Mouse (Mus musculus): ENCODE results near the gene Ube3b. TPM values are rescaled to one million over a fixed set of nuclear protein-coding genes. Genes with fewer than 3 reads are reported as not detected.

The Ube3b gene
- total RNA-seq, 2 experiments from 2014 or later = 68.1 to 70.7 TPM

DNA sequence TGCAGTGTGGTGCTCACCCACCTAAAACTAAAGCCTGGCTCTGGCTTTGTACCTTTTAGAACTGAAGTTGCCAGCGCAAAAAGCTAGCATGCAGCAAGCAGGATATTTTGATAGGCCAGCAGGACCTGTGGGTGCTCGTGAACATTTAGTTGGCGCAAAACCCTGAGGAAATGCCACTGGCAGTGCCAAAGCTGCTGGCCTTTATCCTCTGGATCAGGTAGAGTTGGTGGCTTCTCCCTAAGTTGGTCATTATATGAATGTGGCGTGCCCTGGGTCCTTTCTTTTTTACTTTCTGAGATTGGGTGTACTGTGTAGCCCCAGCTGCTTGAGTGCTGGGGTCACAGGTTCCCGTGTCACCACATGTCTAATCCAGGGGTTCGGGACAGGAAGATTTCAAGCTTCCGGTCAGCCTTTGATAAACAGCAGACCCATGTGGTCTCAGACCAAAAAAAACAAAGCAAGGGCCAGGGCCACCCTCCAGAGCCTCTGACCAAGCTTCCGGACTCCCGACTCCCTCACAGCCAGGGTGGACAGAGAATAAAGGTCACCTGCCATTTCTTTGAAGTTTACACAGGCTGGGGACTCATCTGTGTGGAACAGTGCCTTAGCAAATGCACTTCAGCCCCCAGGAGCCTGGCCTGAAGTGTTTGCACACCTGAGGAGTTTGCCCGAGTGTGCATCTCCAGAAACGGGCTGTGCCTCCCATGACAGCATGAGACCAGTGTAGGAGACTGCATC, 41.3 kb downstream of the Ube3b start:
- intact Hi-C loops (cut with DNase I) = no loop called here
- DNase-seq = no peak

DNA sequence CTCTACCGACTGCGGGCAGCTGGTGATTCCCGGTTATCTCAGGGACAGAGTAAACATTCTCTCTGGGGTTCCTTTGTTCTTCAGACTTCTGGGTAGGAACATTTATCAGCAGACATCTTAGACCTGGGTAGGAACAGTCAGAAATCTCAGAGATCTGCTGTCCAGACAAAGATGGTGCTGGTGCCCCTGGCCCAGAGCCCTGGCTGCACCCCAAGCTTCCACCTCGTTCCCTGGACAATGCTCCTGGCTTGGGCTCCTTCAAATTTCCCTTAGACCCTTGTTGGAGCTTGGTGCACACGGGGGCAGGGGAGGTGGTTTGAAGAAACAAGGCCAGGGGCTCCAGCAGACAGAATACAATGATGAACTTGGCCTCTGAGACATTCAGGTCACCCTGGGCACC, 42.2 kb downstream of the Ube3b start:
- DNase-seq = no peak
- intact Hi-C loops (cut with DNase I) = no loop called here

DNA sequence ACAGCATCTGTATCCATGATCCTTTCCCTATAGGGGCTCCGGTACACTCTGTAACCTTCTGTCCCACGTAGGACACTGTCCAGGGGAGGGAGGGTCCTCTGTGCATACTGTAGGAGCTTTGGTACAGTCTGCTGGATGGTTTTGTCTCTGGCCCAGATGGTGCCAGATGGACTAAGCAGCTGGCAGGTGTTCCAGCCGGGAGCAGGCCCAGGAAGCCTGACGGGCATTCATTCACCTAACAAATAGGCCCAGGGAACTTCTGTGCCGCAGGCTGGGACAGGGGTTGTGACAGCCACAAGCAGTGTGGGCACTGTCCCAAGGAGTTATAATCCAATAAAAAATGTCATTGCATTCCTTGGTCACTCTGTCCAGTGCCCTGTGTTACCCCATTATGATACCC, 43.6 kb downstream of the Ube3b start:
- intact Hi-C loops (cut with DNase I) = no loop called here
- no peak for DNase-seq

DNA sequence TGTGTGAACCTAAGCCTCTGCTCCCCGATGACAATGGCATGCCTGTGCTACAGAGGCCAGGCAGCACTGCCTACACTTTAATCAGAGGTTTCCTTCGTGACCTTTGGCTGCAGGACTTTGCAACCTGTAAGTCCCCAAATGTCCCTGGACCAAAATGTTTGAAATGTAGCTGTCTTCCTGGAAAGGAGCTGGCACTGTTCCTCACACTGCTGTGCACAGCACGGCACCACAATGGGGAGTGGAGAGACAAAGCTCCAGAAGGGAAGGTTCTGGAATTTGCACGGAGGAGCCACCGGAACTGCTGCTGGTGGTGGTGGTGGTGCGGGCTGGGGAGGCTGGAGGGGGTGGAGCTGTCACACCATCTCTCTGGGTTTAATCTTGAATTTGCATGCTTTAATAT, 46.3 kb downstream of the Ube3b start:
- DNase-seq = no peak
- intact Hi-C loops (cut with DNase I) = no loop called here

DNA sequence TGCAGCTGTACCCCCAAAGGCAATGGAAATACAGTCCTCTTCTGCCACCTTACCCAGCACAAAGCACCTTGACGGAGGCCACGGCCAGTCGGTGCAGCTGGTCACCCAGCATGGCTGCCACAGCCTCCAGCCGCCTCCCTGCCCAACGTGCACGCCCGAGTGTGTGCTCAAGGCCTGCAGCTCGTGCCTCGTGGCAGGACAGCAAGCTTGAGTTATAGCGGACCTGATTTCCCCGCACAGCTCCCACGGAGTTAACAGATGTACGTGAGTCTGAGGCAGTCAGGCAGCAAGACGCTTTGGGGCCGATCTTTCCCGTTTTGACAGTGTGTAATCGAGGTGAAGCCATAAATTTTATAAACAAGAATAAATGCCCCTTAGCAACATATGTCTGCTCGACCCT, 48.2 kb downstream of the Ube3b start:
- DNase-seq = no peak
- intact Hi-C loops (cut with DNase I) = no loop called here

DNA sequence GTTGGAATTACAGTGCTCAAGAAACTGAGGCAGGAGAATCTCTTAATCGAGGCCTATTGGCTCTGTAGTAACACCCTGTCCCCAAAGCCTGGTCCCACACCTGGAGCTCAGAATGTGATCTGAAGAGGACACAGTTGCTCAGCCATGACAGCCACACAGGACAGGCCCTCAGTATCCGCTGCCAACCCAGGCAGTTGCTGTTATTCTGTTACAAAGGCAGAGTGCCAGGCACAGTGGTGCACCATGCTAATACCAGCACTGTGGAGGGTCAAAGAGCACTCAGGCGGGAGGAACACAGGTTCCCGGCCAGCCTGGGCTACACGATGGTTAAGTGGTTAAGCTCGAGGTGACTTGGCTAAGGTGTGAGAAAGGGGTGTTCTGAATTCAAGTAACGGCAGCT, 49.4 kb downstream of the Ube3b start:
- DNase-seq = no peak
- intact Hi-C loops (cut with DNase I) = no loop called here

DNA sequence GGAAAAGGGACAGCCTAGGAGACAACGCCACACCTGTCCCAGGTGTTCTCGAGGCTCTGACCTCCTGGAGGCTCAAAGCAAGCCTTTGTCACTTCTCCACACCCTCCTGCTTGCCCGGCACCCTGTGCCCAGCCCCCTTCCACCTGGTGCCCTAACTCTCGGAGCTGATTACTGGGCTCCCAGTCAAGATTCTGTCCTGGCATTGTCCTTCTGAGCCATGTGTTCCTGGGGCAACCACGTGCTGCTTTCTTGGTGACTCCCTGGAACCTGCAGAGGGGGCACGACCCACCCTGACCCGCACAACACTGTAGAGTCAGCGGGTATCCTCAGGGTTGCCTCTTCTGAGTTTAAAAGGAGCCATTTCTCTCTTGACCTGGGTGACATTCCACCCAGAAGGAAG, 54.0 kb downstream of the Ube3b start:
- DNase-seq = no peak
- intact Hi-C loops (cut with DNase I) = no loop called here

DNA sequence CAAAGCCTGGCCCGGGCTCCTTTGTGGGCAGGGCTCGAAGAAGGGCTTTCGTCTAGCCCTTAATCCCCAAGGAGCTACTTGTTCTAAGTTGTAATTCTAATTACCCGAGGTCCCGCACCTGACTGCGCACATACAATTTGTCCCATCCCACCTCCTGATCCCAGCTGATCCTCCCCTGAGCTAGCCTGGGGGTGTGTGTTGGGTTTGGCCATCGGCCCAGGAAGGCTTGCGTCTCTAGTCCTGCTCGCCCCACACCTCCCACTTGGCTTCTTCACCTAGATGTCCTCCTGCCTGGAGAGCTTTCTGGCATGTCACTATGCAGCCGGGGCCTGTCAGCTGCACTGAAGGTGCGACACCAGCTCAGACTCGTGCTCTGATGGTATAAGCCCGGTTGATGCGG, 55.2 kb downstream of the Ube3b start:
- intact Hi-C loops (cut with DNase I) = no loop called here
- no peak for DNase-seq

DNA sequence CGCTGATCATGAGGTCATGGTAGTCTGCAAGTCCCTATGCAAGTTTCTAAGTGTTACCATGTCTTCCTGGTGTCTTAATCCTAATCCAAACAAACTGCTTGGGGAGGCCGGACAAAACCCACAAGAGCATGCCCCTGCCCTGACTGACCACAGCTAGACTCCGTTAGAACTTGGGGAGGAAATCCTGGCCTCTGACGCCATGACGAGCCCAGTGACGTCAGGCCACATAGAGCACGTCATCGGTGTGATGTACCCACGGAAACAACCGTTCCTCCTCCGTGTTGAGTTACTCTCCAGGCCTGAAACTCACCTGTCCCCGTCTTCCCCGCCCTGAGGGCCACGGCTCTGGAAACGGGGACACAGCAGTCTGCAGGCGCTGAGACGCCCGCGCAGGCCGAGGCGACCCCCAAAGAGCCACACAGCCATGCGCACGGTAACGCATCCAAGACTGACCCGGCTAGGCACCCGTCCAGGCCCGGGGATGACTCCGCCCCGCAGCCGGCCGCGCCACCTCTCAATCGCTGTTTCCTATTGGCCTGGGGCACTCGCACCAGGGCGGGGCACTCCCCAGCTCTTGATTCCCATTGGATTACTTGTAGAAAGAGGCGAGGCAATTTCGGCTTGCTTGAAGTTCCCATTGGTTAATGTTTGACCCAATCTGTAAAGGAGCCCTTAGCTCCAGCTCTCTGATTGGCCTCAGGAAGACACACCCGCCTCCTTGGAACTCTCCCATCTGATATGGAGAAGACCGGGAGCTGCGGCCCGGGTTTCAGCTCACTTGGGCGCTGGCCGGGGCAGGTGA, 63.4 kb downstream of the Ube3b start, which contains the start of the genes Mmab and Mvk:
Gene Mmab (minus strand): TSS at position 495 of the 802 bp plus-strand sequence.
Gene Mvk (plus strand): TSS at position 704 of the 802 bp plus-strand sequence.
- intact Hi-C loops (cut with DNase I) = no loop called here
- DNase-seq = peak; percentile 98 to 99

DNA sequence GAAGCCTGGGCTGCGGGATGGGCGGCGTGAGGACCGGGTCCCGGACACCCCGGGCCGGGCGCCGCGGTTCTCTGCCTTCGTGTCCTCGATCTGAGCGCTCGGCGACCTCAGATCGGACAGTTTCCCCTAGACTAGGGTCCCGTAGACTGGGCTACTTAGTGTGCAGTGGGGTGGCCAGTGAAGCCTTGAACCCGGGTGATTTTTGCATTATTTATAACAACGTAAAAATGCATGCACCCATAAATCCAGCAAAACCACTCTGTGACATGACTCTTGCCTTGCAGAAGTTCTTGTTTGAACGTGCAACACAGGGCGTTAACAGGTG, 63.9 kb downstream of the Ube3b start:
- DNase-seq = no peak
- intact Hi-C loops (cut with DNase I) = no loop called here

DNA sequence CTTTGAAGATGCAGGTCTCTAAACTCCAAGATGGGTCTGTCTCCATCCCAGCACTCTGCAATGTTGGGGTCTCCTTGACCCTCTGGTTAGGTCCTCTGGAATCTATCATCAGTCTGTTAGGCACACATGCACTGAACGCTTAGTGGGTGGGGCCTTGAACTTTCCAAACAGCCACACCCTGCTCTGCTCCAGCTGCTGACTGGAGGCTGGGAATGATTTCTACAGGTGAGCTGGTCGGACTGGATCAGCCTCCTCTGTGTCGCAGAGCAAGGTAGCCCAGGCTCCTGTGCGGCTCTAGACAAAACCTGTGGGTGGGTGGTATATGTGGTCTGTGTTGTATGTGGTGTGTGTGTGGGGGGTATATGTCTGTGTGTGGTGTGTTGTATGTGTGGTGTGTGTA, 68.6 kb downstream of the Ube3b start:
- intact Hi-C loops (cut with DNase I) = no loop called here
- no peak for DNase-seq

DNA sequence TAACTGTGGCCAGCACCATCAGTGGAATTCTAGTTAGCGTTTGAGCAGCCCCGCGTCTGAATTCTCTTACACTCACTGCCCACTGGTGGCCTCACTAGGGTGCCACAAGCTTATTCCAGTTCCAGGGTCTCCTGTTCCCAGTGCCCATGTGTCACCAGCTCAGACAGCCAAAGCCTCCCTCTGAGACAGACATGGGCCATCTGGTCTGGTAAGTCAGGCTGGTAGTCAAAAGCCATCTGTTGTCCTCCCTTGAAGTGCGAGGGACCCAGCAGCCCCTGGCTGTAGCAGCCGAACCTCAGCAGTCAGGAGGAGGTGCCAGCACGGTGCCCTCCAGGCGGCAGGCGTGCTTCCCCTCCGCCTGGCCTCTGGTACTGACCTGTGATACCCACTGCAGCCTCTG, 75.9 kb downstream of the Ube3b start:
- intact Hi-C loops (cut with DNase I) = no loop called here
- no peak for DNase-seq

DNA sequence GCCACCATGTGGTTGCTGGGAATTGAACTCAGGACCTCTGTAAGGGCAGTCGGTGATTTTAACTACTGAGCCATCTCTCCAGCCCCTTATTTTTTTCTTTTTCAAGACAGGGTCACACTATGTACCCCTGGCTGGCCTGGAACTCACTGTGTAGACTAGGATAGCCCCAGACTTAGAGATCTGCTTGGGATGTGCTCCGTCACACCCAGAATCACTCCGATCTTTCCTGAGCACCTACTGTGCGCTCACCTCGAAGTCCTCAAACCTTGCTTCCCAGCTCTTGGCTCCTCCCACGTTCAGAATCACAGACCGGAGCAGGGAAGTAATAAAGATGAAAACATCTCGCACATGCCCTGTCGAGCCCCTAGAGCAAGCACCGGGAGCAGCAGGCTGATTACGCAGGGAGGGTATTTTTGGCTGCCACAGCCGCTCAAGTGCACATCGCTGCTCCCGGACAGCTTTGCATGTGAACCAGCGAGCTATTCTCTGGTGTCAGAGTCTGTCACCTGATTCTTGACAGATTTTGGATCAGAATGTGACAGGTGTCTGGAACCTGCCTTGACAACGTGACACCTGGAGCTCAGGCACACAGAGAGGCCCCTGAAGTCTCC, 76.7 kb downstream of the Ube3b start:
- DNase-seq = peak; percentile 38 to 42
- intact Hi-C loops (cut with DNase I) = no loop called here

DNA sequence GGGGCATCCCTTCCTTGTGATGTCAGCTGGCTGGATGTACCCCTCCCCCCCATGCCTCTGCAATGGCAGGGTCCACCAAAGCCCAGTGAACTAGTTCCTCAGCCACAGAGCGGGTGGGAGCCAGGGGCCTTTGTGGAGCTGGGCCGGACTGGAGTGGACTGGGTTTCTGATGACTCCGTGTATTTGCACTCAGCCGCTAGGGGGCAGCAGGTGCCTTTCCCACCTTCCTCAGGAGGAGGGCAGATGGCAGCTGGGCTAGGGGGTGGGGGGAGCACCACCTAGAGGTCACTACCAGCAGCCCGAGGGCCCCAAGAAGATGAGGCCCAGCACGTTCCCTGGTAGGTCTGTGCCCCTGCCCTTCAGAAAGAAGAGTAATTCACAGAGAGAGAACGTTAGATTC, 80.8 kb downstream of the Ube3b start:
- intact Hi-C loops (cut with DNase I) = loop anchor here (1.0 kb wide), 2 partner anchors 106 to 158 kb away; no protein-coding TSS in a partner anchor
- DNase-seq = peak; percentile 86 to 92

DNA sequence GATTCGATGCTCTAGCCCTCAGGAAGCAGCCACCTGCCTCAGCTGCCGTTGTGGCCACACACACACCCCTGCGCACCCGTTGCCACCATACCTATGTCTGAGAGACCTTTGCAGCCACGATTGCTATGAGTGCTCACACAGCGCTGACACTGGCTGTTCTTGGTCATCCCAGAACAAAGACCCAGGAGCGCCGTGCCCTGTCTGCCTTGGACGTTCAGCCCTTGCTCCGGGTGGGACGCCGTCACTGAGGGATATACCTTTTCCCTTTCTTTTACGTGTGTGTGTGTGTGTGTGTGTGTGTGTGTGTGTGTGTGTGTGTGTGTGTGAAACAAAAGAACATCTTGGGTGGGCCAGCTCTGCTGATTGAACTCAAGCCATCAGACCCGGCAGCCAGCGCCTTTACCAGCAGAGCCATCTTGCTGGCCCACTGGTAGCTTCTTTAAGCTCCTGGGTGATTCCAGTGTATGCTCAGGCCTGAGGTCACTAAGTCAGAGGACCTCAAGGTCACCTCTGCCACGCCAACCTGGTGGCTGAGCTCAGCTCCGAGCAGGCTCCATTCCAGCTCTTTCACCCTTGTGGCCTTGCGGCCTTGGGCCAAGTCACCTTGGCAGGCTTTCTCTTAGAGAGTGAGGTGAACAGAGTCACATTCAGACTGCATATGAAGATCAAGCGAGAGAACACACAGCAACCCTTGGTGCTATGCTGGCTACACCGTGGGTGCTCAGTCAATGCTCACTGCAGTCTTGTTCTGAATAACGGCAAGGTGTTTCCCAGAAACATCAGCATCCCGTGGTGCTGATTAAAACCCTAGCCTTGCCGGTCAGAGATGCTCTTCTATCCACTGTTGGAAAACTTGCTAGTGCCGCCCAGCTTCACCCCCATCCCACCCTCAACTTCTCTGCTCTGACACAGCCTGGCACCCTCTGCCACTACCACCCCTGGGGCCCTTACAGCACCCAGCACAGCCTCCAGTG, 81.9 kb downstream of the Ube3b start:
- DNase-seq = peak; percentile 79 to 85
- intact Hi-C loops (cut with DNase I) = no loop called here

DNA sequence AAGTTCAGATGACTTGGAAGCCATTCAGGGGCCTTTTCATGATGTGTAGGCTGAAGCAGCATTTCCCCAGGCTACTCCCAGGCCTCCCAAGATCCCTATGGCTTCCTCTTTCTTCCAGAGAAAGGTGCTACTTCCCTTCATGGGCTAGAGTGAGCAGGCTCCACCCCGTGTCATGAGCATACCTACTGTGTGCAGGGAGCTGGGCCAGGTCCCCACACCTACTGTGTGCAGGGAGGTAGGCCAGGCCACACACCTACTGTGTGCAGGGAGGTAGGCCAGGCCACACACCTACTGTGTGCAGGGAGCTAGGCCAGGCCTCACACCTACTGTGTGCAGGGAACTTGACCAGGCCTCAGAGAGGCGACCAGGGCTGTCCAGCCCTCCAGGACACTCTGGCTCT, 84.2 kb downstream of the Ube3b start:
- intact Hi-C loops (cut with DNase I) = no loop called here
- no peak for DNase-seq

DNA sequence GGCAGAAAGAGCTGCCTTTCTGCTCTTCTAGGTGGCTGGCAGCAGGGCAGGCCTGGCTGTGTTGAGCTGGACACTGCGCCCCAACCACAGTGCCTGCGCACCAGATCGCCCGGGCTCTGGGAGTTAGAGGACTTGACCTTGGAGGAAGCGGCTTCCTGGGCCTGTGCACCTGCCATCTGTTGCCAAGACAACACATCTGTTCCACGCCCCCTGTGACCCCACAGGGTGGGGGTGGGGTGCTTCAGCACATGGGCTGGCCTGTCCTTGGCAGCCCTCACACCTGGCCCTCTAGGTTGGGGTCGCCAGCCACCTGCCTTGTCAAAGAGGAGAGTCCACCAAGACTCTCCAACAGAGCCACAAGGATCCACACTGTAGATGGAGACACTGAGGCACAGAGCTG, 85.2 kb downstream of the Ube3b start:
- intact Hi-C loops (cut with DNase I) = no loop called here

DNA sequence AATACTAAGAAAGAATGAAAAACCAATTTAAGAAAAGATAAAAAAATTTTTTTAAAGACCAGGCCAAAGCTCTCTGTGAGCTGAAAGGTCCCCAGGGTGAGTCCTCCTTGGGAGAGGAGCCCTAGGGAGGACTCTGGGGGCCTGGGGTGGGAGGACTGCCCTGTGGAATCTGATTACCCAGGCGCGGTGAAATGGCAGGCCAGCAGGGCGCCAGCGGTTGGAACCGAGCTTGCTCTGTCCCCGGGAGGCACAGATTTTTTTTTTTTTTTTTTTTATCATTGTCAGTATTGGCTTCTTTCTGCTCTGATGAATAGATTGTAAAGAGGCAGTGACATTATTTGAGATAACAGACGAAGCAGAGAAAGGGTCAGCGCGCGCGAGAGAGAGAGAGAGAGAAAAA, 86.6 kb downstream of the Ube3b start:
- intact Hi-C loops (cut with DNase I) = no loop called here

More for the DNA sequence above, 85.2 kb downstream of the Ube3b start:
- no peak for DNase-seq

DNA sequence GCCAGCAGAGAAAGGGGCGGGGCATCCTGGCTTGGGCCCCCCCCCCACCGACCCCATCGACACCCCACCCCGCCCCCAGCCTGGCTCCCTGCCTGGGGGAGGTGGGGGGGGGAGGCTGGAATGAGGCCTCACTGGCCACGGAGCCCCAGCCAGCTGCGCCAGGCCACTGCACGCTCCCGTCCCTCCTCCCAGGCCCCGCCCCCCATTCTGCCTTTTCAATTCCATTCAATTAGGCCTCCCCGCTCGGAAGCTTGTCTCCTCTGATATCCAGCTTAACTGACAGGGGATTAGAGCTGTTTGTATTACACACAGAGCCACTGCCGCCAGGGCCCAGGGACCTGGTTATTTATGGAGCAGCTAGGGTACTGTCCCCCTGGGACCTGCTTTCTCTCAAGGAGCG, 87.0 kb downstream of the Ube3b start:
- DNase-seq = peak; percentile 76 to 78
- intact Hi-C loops (cut with DNase I) = no loop called here

More for the DNA sequence above, 86.6 kb downstream of the Ube3b start:
- peak in 1 of 2 experiments; percentile 15 for DNase-seq

DNA sequence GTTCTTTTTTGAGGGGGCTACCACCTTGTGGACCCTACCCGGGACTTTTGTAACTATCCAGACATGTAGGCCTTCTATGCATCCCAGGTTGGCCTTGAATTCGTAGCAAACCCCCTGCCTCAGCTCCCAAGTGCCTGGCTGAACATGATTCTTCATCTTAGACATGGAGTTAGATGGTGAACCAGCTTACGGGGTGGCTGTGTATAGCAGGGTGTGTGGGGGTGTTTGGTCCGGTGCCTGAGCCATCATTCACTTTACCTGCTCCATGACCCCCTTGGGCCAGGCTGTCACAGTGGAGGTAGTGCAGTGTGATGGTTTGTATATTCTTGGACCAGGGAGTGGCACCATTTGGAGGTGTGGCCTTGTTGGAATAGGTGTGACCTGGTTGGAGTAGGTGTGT, 87.6 kb downstream of the Ube3b start:
- intact Hi-C loops (cut with DNase I) = no loop called here
- DNase-seq = no peak

DNA sequence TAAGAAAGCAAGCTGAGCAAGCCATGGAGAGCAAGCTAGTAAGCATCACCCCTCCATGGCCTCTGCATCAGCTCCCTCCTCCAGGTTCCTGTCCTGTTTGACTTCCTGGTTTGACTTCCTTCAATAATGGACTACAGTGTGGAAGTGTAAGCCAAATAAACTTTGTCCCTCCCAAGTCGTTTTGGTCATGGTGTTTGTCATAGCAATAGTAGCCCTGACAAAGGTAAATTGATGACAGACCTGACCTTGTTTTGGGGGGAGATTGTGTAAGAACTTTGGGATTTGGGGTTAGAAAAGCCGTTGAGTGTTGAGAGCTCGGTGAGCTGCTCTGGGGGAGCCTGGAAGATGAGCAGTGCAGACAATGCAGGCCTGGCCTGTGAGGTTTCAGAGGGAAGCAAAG, 90.0 kb downstream of the Ube3b start:
- intact Hi-C loops (cut with DNase I) = no loop called here
- no peak for DNase-seq

Measured in heart, postnatal 10 days (tissue).